Mouse (Mus musculus): ENCODE results near the gene Olfr159.
"Not testable (repeated sequence)": the region's sequence is repeated elsewhere in the genome, so short reads cannot be mapped to it uniquely, and the experiment has no call there.

Olfr159 gene

DNA sequence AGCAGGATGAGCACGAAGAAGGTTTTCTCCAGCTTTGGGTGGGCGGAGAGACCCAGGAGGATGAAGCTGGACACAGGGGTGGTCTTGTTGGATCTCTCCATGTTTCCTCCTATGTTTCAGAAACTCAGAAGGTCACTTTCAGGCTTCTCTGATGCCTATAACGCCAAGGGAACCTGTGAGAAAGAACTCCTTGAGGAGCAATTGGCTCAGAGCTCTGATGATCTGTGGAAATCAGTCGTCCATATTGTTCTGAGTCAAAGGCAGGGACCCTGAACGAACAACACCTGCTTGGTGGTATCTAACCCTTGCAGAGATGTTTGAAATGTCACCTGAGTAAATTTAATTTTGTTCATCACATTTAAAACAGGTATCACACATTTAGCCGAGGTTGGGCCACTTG lies at the start of gene Olfr159:
TSS of gene Olfr159 (minus strand) at position 101 of the 400 bp plus-strand sequence.
- in situ Hi-C loops (cut with MboI; ENCODE audit: low pct_unique_long_range_greater_than_20kb in 1 of 2, low sequenced_read_pairs in 2 of 2, unreplicated experiment in 1 of 2) = no loop called here

GRCm38 (mm10) chr4:43798936-43799335 lies 28.1 kb upstream of the Olfr159 start:
- in situ Hi-C loops (cut with MboI; ENCODE audit: low pct_unique_long_range_greater_than_20kb in 1 of 2, low sequenced_read_pairs in 2 of 2, unreplicated experiment in 1 of 2) = no loop called here

DNA sequence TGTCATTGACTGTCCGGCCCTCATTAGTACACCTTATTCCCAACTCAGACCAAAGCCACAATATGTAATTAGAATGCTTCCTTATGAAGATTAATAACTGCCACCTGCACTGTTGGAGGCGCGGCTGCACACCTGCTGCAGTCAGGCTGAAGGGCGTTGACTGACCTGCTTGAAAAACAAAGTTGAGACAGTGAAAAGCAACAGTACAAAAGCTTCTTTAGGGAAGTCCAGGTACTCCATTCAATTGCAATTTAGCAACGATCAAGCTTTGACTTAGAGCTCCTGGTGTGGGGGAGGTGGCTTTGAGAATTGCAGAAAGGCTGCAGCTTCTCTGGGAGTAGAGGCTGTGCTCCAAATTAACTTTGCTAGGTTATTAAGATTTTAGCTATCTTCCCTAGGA lies 25.0 kb upstream of the Olfr159 start:
- in situ Hi-C loops (cut with MboI; ENCODE audit: low pct_unique_long_range_greater_than_20kb in 1 of 2, low sequenced_read_pairs in 2 of 2, unreplicated experiment in 1 of 2) = not testable (repeated sequence)

- in situ Hi-C loops (cut with MboI; ENCODE audit: low pct_unique_long_range_greater_than_20kb in 1 of 2, low sequenced_read_pairs in 2 of 2, unreplicated experiment in 1 of 2) = no loop called here
These were observed 24.5 kb upstream of the Olfr159 start for GRCm38 (mm10) chr4:43795296-43795695.

GRCm38 (mm10) chr4:43772304-43772703 lies 1.5 kb upstream of the Olfr159 start:
- in situ Hi-C loops (cut with MboI; ENCODE audit: low pct_unique_long_range_greater_than_20kb in 1 of 2, low sequenced_read_pairs in 2 of 2, unreplicated experiment in 1 of 2) = no loop called here

DNA sequence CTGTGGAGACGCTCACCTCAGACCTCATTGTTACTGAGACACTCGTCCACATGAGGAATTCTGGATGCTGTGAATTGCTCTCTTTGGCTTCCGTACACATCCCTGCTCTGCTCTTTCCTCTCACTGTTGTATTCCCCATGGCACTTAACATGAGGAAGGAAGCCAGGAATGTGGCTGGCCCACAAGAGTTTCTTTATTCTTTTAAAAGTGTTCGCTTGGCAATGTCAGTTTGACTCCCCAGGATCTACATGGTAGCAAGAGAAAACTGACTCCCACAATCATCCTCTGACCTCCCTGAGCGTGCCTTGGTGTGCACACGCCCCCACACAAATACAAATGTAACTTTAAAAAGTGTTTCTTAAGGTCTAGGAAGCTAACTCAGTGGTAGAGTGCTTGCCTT lies 817 bp upstream of the Olfr159 start:
- in situ Hi-C loops (cut with MboI; ENCODE audit: low pct_unique_long_range_greater_than_20kb in 1 of 2, low sequenced_read_pairs in 2 of 2, unreplicated experiment in 1 of 2) = no loop called here

DNA sequence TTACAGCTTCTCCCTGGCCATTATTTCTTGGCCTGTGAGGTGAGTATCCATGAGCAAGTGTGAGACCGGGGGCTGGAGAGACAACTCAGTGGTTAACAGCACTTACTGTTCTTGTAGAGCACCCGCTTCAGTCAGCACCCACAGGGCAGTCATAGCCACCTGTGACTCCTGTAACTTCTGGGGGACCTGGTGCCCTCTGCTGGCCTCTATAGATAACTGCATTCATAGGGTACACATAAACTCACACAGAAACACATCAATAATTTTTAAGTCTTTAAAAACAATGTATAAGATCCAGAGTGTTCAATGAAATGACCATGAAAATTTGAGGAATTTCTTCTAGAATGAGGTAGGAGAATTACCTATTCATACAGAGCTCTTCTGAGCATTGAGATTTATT lies 1.4 kb downstream of the Olfr159 start:
- in situ Hi-C loops (cut with MboI; ENCODE audit: low pct_unique_long_range_greater_than_20kb in 1 of 2, low sequenced_read_pairs in 2 of 2, unreplicated experiment in 1 of 2) = loop anchor here (5.0 to 10.0 kb wide), 2 partner anchors 65 to 83 kb away; partner anchors contain the start of gene Olfr155 (in 1 of the 2)

DNA sequence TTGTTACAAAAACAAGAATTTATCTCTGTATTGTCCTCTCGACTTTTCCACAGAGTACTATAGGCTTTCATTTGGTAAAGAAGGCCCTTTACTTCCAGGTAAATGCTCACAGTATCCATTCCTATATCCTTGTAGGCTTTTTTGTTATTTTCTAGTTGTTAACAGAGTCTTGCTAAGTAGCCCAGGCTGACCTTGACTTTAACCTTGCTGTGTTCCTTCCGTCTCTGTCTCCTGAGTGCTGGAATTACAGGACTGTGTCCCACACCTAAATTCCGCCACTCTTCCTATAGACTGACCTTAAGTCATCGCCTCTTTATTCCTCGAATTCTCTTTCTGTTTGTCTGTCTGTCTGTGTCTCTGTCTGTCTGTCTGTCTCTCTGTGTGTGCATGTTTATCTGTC lies 2.5 kb downstream of the Olfr159 start:
- in situ Hi-C loops (cut with MboI; ENCODE audit: low pct_unique_long_range_greater_than_20kb in 1 of 2, low sequenced_read_pairs in 2 of 2, unreplicated experiment in 1 of 2) = loop anchor here (5.0 to 10.0 kb wide), 2 partner anchors 66 to 84 kb away; partner anchors contain the start of gene Olfr155 (in 1 of the 2)

GRCm38 (mm10) chr4:43763410-43763809 lies 7.4 kb downstream of the Olfr159 start:
- in situ Hi-C loops (cut with MboI; ENCODE audit: low pct_unique_long_range_greater_than_20kb in 1 of 2, low sequenced_read_pairs in 2 of 2, unreplicated experiment in 1 of 2) = loop anchor here in 1 of 2 experiments (10.0 kb wide), 1 partner anchor 71 kb away; no protein-coding TSS in a partner anchor

DNA sequence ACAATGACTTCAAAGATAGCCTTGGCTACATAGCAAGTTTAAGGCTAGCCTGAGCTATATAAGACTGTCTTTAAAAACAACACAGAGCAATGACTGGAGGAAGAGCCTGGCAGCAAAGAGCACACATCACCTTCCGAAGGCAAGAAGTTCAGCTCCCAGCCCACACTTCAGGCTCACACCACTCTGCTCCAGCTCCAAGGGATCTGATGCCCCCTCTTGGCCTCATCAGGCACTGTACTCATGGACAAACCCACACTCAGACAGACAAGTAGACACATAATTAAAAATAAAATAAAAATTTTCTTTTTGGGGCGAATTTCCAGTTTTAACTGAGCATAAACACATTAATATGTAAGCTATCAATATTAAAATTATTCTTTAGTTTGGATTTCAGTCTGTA lies 9.5 kb downstream of the Olfr159 start:
- in situ Hi-C loops (cut with MboI; ENCODE audit: low pct_unique_long_range_greater_than_20kb in 1 of 2, low sequenced_read_pairs in 2 of 2, unreplicated experiment in 1 of 2) = loop anchor here in 1 of 2 experiments (10.0 kb wide), 1 partner anchor 73 kb away; no protein-coding TSS in a partner anchor

DNA sequence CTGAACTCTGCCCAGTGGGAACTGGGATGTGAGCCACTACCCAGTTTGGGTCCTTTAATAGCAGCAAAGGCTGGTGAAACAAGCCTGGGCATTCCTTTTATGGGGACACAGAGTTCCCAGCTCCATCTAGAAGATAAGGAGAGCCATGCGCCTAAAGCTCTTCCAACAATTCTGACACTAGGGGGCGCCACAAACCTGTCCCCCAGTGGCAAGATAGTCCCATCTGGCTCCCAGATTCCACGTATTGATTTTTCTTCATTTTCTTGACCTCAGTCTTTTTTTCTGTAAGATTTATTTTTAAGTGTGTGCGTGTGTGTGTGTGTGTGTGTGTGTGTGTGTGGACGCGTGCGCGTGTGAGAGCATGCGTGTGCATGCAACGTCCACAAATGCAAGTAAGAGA lies 10.3 kb downstream of the Olfr159 start:
- in situ Hi-C loops (cut with MboI; ENCODE audit: low pct_unique_long_range_greater_than_20kb in 1 of 2, low sequenced_read_pairs in 2 of 2, unreplicated experiment in 1 of 2) = loop anchor here in 1 of 2 experiments (10.0 kb wide), 1 partner anchor 74 kb away; no protein-coding TSS in a partner anchor

DNA sequence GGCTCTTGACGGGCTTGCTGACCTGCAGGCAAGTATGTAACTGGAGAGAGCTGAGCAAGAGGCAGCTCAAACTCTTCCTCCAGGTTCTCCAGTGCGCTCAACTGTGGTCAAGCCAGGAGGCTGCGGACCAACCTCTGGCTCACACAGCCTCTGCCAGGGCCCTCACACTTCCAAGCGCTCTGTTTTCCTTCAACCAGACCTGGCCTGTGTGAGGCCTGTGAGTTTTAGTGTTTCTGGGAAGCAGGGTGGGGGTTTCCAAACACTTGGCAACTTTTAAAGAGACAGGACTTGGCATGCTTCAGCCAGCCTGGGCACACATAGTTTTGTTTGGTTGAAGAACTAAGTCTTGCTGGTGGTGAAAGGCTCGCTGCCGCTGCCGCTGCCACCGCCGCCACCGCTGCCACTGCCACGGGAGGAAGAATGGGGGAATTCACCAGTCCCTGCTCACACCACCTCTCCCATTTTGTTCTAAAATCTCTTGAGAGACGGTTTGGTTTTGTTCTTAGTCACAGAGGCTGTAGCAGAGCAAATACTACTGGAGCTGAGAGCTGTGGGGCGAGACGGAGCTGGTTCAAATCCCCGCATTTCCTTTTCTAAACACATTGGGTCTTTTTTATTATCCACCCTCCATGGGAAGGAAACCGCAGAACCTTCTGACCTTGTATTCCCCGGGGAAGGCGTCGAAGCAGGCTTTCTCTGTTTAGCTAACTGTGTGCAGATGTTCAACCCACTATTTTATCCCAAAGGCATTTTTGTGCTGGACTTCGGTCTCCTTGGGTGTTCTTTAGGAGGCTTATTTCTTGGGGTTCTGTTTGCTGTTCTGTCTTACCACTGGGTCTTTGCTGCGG lies 11.0 kb downstream of the Olfr159 start:
- in situ Hi-C loops (cut with MboI; ENCODE audit: low pct_unique_long_range_greater_than_20kb in 1 of 2, low sequenced_read_pairs in 2 of 2, unreplicated experiment in 1 of 2) = loop anchor here in 1 of 2 experiments (10.0 kb wide), 1 partner anchor 75 kb away; no protein-coding TSS in a partner anchor

- in situ Hi-C loops (cut with MboI; ENCODE audit: low pct_unique_long_range_greater_than_20kb in 1 of 2, low sequenced_read_pairs in 2 of 2, unreplicated experiment in 1 of 2) = no loop called here
These were observed 13.6 kb downstream of the Olfr159 start for GRCm38 (mm10) chr4:43757213-43757612.

- in situ Hi-C loops (cut with MboI; ENCODE audit: low pct_unique_long_range_greater_than_20kb in 1 of 2, low sequenced_read_pairs in 2 of 2, unreplicated experiment in 1 of 2) = no loop called here
These were observed 25.6 kb downstream of the Olfr159 start for GRCm38 (mm10) chr4:43745187-43745586.

- in situ Hi-C loops (cut with MboI; ENCODE audit: low pct_unique_long_range_greater_than_20kb in 1 of 2, low sequenced_read_pairs in 2 of 2, unreplicated experiment in 1 of 2) = no loop called here
These were observed 27.7 kb downstream of the Olfr159 start for GRCm38 (mm10) chr4:43743099-43743498.

- in situ Hi-C loops (cut with MboI; ENCODE audit: low pct_unique_long_range_greater_than_20kb in 1 of 2, low sequenced_read_pairs in 2 of 2, unreplicated experiment in 1 of 2) = no loop called here
These were observed 28.2 kb downstream of the Olfr159 start for GRCm38 (mm10) chr4:43742637-43743036.

- in situ Hi-C loops (cut with MboI; ENCODE audit: low pct_unique_long_range_greater_than_20kb in 1 of 2, low sequenced_read_pairs in 2 of 2, unreplicated experiment in 1 of 2) = no loop called here
These were observed 29.3 kb downstream of the Olfr159 start for GRCm38 (mm10) chr4:43741526-43741925.

DNA sequence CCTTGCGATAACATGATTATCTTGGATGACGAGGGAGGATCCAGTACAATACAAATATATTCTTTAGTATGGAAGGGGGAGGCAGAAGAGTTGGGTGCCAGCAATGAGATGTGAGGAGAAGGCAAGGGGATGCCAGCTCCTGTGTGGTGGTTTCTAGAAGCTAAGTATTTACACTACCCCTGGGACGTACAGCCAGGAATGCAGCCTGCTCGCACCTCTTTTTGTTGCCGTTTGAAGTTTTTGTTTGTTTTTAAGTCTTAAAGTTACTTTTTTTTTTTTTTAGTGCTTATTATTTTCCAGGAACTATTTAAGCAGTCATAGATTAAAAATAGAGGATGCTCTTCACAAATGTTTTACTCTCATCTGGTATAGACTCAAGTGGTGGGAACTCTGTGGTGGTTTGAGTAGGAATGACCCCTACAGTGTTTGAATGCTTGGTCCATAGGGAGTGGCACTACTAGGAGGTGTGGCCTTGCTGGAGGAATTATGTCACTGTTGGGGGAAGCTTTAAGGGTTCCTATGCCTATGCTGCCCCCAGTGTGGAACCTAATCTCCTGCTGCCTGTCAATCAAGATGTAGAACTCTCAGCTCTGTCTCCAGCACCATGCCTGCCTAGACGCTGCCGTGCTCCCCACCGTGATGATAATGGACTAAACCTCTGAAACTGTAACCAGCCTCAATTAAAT lies 31.7 kb downstream of the Olfr159 start:
- in situ Hi-C loops (cut with MboI; ENCODE audit: low pct_unique_long_range_greater_than_20kb in 1 of 2, low sequenced_read_pairs in 2 of 2, unreplicated experiment in 1 of 2) = no loop called here

GRCm38 (mm10) chr4:43737144-43737543 lies 33.7 kb downstream of the Olfr159 start:
- in situ Hi-C loops (cut with MboI; ENCODE audit: low pct_unique_long_range_greater_than_20kb in 1 of 2, low sequenced_read_pairs in 2 of 2, unreplicated experiment in 1 of 2) = no loop called here
